Mouse (Mus musculus) regulatory T cell (primary cell): ENCODE data around the gene Plcd1.

Experiments used
- in situ Hi-C: fragments of 300-600 bp; cut with MboI, MseI; formaldehyde crosslinking; loops from one replicate; pipeline ENCODE4 v1.15.1; 2025; ENCODE audit warnings: high pct_unique_total_duplicates

Plcd1 gene

DNA sequence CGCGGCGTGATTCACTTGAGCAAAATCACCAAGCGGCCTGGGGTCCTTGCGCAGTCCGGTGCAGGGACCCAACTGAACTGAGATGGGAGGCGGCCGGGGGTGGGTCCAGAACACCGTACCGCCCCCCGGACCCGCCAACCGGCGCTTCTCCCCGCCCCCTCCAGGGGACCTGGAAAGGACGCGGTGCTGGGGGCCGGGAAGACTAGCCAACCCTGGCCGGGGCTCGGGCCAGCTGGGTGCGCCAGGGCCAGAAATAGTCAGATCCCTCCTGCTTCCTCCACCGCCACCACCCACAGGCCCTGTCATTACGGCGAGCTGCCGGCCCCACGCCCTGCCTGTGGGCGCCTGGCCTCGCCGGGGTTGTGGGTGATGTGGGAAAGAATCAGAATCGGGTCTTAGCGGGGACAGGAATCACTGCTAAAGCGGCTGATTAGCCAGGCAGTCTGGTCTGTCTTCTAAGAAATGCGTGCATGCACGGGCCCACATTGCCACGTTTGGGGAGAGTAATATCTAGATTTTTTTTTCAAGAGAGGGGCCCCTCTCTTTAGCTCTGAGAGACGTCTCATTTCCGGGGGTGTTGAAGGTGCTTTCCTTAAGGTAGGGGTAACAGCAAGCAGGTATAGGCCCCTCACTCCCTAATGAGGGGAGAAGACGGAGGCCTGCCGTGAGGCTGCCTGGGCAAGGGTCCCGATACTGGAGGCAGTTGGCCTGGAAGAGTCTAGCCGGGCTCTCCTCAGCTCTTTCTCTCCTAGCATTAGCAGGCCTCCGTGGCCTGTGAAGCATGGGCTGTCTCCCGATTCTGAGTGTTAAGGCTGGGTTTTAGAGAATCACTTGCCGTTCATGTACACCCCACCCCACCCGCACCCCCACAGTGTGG is at the start of gene Plcd1:
Gene Plcd1 (minus strand): TSS at position 84 of the 877 bp plus-strand sequence.
- in situ Hi-C loops = no loop called here

DNA sequence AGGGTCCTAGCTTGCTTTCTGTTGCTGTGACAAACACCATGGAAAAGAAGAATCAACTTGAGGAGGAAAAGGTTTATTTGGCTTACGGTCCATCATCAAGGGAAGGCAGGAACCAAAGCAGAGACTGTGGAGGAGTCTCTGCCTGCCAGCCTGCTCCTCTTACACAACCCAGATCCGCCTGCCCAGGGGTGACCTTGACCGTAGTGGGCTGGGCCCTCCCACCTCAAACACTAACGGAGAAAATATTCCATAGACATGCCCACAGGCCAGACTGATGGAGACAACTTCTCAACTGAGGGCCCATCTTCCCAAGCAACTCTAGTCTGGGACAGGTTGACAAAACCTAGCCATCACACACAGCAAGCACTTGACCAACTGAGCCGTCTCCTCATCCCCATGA is 48.8 kb upstream of the Plcd1 start:
- in situ Hi-C loops = no loop called here

DNA sequence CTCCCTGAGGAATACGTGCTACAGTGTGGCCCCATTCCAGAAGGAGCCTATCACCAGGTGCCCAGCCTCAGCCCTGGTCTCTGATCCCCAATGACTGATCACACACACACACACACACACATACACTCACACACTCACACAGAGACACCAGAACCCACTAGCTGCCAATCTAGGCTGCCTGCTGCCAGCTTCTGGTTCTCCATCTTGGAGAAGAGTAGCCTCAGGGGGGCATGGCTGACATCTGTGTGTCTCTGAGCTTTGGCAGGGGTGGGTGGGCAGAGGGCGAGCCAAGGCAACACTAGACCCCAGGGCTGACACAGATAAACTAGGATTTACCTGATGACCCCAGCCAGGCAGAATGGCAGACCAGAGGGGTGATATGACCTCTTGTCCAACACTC is 45.5 kb upstream of the Plcd1 start:
- in situ Hi-C loops = no loop called here

DNA sequence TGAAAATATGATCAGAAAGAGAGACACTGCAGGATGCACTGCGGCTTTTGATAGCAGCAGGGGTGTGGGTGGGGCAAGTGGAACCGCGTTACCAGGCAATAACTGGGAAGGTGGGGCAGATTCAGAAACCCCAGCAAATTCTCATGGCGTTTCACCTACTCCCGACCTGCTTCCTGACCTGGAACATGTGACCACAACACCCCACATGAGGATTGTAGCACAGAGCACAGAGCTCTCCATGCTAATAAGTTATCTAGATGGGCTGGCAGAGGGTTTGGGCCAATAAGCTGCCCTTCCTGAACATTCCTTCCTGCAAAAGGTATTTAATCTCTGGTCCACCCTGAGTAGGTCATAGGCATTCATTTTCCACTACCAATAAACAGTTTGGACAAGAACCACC is 37.4 kb upstream of the Plcd1 start:
- in situ Hi-C loops = loop anchor here (5.0 kb wide), 1 partner anchor 52 kb away; no protein-coding TSS in a partner anchor

DNA sequence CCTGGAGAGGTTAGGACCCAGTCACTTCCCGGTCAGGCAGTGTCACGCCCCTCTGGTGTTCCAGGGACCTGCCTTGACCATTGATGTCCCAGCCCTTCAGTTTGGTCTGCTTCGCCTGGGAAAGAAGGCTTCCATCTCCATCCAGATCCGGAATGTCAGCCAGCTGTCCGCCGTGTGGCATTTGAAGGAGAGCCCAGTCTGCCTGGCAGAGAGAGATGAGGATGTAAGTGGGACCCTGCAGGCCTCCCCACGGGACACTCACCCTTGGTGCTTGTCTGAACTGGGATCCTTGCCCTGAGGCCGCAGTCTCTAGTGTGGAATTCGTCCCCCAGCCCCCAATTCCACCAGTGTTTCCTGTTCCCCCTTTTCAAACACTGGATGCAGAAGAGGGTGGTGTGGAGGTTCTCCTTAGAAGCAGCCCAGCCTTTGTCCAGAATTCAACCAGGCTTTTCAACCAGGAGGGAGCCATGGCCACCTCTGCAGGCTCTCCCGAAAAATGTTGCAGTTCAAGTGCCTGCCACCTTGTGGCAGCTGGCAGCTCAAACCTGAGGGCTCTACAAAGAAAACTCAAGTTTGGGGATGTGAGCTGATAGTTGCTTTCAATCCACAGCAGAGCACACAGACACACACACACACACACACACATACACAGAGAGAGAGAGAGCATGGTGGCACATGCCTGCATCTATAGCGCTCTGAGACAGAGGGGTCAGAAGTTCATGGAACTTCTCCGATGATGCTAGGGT is 35.3 kb upstream of the Plcd1 start:
- in situ Hi-C loops = no loop called here

DNA sequence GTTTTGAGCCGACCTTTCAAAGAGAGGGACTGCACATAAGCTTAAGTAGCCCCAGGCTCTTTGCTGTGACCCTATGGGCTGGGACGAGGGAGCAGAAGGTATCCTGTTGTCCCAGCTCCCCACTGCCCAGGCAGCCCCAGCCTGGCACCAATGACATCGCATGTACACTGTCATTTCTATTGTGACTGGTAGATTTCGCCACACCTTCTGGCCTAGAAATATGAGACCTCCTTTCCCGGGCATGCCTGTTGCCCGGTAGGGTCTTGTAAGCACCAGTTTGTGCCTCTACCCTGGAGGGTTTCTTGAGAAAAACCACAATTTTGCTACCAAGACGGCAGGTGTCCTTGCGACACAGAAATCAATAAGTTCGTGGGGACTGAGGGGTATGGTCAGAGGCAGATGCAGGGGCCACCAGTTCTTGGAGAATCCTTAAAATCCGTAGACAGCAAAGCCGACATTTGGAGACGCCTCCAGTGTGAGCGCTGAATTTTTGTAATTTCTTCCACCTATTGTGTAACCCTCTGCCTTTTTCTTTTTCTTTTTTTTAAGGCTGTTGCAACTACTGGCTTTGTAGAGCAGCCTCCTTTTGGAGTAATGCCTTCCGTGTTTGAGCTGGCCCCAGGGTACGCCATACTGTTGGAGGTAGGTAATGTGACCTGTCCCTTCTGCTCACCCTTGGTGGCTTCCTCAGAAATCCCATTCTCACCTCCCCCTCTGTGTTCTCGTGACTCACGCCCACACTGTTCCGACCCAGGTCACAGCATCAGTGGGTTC is 29.5 kb upstream of the Plcd1 start:
- in situ Hi-C loops = no loop called here

DNA sequence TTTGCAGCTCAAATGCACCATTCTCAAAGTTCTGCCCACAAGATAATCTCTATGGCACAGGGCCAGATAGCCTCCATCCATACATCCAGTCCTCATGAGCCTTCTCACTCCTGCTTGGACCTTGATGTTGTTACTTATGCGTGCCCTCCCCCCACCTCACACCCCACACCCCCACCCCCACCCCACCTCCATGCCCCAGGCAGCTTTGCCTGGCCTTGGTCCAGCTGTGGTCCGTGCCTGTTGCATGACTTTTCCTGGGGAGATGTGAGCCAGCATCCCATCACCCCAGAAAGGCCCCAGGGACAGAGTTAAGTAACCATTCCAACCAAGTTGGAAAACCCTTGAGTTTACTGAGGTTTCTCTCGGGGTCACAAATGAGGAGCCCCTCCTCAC is 26.9 kb upstream of the Plcd1 start:
- in situ Hi-C loops = no loop called here

DNA sequence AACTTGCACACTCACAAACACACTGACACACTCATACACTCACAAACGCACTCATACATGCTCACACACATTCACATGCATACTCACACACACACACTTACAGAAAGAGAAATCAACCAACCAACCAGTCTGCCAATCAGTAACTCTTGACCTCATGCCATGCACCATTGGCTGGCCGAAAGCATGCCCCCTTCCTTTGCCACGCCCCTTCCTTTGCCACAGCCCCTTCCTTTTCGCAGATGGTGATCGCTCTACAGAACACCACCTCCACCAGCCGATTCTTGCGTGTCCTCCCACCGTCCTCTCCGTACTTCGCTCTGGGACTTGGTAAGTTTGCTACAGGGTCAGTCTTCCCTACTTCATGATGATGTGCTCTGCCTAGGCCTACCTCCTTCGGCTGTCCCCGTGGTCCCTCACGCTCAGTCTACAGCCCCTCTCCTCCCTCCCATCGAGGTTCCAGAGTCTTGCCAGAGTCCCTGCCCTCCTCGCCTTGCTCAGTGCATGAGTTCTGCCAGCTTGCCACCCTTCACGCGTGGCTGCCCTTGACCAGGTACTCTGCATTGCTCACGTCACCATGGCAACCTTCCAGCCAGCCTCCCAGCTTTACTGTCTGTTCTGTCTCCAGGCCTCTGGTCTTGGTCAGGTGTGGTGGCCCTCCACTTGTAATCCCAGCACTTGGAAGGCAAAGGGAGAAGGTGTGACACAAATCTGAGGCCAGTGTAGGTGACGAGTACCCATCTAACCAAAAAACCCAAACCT is 26.3 kb upstream of the Plcd1 start:
- in situ Hi-C loops = no loop called here

DNA sequence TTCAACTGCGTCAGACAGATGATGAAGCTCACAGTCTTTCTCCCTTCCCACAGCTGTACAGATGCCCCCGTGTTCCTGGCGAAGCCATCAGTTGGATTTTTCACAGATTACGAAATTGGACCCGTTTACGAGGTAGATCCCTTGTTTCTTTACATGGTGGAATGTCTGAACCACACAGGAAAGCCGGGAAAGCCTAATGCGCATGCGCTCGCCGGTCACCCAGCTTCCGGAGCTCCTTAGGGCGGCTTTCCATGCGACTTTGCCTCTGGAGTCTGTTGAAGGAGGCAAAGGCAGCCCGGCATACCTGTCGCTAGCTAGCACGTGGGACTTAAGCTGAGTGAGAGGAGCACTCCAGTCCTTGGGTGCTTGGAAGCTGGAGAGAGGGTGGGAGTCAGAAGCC is 21.6 kb upstream of the Plcd1 start:
- in situ Hi-C loops = no loop called here

DNA sequence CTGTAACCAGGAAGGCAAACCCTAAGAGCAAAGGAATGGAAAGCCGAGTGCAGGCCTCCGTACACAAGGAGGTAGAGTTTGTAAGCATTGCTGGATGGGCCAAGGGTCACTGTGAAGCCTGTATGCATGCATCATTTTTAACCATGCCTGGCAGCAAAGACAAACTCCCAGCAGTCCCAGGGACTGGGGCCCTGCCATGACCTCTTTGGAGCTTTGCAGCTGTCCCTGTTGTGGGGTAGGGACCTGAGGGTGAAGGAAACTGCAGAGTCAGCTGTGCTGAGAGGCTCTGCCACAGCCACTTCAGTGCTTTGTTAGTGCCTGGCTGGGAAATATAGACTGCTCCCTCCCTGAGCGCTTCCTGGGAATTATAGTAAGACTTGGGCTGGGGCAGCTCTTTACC is 17.3 kb upstream of the Plcd1 start:
- in situ Hi-C loops = no loop called here

DNA sequence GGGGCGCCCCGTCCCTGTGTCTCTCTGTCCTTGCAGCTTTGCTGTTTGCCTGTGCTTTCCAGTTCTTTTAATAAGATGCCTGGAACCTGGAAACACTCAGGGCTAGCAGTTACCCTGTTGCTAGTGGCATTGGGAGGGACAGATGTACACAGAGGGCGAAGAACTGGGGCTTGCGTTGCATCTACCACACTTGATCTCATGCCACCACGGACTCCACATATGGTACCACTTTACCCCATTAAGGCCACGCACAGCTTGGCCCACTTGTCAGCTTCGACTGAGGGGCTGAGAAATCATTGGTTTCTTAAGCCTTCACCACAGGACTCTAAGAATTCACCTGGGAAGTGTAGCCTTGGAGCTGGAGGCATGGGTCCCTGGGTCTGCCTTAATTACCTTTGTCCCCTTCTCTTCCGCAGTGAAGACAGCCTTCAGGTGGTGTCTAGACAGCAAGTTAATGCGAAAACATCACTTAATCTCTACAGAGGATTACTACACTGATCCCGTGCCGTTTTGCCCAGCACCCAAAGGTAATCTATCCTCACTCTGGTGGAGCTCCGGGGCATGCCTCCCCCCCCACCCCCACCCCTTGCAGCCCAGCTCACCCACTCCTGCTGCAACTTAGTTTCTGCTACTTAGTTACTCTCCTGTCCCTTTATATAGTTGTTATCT is 16.5 kb upstream of the Plcd1 start:
- in situ Hi-C loops = no loop called here

DNA sequence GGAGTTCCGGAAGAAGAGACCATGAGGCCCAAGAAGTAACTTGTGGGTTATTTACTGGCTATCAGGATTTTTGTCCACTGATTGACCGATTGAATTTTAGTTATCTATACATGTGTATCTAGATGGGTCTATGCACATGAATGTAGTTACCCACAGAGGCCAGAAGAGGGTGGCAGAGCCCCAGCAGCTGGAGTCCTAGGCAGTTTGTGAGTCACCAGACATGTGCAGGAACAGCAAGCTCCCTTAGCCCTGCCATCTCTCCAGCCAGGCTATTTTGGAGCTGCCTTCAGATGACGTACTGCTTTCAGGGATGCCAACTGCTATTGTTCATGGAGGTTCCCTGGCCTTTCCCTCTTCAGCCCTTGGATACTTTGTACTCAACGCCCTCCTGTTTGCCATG is 14.3 kb upstream of the Plcd1 start:
- in situ Hi-C loops = no loop called here

DNA sequence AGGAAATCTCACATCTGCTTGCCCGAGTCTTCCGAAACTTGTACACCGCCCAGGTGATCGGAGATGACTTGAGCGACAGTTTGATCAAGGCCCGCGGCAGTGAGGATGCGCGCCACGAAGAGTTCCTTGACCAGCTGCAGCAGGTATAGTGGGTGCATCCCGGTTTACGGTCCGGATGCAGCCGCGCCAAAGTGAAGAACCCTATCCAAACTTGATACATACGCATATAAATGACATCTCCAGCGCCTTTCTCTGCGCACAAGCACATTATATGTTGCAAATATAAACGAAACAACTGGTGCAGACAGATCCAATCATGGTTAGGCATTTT is 9.4 kb upstream of the Plcd1 start:
- in situ Hi-C loops = no loop called here

DNA sequence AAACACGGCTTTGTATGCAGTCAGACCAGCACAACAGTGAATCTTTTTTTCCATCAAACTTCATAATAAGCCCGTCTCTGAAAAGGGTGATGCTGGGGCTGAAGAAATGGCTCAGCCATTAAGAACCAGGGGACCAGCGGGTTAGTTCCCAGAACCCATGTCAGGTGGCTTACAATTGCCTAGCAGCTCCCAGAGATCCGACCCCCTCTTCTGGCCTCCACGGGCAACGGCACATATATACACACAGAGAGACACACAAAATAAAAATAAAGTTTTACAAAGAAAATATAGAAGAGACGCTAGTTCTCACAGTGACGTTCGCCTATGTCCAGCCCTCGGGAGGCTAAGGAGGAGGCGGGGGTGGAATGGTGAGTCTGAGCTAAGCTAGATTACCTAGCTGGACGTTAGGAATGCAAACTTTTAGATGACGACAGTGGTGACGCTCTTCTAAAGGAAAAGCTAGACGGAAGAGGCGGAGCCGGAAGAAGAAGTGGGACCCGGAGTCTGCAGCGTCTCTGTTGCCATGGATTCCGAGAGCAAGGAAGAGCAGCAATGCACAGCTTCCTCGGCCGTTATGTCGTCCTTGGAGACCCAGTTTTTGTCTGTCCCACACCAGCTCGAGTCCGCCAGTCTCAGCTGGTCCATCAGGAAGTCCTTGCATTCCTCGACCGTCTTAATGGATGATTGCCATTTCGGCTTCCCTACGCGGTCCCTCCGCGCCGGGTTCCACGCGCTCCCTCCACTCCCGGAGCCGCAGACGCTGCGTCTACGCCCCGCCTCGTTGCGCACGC is 8.9 kb upstream of the Plcd1 start, which contains the start of gene Dlec1:
Gene Dlec1 (plus strand): TSS at position 487 of the 791 bp plus-strand sequence.
- in situ Hi-C loops = no loop called here

DNA sequence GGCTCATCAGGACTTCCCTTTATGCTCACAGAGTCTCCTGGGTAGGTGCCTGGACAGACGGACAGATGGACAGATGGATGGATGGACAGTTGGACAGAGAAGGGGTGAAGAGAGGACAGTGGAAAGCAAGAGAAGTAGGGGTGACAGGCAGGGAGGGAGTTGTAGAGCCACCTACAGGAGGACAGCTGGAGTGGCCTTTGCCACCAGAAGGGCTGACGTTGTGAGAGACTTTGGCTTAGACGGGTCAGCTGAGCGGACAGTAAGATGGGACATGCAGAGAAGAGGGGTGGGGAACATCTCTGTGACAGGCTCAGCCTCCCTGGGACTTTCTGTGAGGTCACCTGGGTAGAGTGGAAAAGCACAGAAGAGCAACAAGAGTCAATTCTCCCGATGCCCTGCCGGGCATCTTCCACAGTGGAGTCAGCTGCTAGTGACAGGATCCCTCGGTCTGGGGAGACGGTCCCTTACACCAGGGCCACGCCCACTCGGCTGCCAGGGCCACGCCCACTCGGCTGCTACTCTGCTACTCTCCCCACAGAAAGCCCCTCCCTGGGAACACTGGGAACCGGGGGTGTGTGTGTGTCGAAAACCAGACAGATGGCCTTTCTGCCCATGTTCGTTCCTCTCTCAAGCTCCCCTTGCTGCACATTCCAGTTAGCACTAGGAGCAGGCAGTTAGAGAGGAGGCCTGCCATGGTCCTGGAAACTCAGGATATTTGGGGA is 7.0 kb upstream of the Plcd1 start:
- in situ Hi-C loops = no loop called here

DNA sequence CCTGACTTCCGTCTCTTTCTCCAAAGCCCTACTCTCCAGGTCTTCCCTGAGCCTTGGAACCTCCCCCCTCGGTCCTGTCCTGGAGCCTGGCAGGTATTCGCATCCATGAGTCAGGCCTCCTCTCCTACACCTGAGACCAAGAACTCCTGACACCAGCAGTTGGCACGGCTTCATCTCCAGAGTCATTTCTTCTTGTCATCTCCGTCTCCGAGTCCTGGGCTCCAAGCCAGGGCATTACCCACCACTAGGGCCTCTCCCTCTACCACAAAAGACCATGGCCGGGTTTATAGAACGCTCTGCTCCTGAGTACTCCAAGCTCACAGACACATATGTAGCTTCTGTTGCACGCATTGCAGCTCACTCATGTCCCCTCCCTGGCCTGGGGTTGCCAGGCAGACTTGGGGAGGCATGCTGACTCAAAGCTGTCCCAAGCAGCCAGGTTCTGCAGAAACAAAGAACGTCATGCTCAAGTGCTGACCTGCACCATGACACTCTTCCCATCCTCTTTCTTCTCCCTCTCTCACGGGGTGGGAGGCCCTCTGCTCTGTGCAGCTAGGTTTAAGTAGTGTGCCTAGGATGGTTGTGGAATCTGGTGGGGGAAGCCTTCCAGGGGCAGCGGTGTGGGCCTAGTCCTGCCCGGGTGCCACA is 1.3 kb upstream of the Plcd1 start:
- in situ Hi-C loops = no loop called here

DNA sequence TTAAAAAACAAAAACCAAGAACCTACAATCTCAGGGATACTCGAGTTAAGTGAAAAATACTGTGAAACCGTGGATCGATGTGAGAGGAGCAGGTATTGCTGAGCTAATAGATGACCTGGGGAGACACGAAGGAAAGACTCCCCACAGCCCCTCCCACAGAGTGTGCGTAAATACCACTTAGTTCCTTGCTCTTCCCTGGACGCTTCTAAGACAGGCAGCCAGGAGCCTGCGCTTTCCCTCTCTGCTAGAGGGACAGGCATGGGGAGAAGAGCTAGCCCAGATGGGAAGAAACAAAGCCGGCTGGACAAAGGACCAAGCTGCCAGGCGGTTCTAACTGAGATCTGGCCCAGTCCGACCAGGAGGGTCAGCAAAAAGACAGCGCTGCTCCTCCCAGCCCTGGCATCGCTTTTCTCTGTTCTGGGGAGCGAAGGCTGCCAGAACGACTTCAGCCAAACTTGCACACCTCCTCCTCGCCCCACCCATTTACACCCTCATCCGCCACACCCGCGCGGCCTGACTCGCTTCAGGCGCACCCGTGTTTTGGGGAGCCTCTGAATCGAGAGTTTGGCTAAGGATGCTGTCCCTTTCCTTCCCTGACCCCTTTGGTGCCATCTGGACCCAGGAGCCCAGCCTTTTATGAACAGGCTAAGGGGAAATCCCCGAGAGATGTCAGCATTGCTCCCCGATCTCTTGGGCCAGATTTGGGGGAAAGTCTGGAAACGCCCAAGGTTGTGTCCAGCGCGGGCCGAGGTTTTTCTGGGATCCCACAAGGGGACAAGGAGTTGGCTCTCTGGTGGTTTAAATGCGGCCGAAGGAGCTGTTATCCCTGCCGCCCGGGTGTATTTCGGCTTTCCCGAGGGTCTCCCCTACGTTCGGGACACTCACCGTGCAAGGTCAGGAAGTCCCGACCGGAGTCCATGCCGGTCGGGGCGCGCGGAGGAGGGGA is 556 bp downstream of the Plcd1 start:
- in situ Hi-C loops = no loop called here
